Mouse (Mus musculus) neural tube, embryonic 11.5 days (tissue): ENCODE data around the gene Ndufb8. TPM values are rescaled to one million over a fixed set of nuclear protein-coding genes. Genes with fewer than 3 reads are reported as not detected.

ENCODE experiments used
- ATAC-seq: fragments of 200-750 bp; cut with Nextera tagmentation; 2 replicates; pipeline ENCODE4 v1.8.0; 2017; ENCODE audit warnings: moderate number of reproducible peaks, mild to moderate bottlenecking, moderate TSS enrichment, moderate library complexity; ENCODE audit not compliant: insufficient read depth, low FRiP score, low TSS enrichment
- DNase-seq: peaks from one replicate; pipeline ENCODE4 v3.0.0-alpha.2; 2015; ENCODE audit warnings: low spot score
- H3K27ac ChIP-seq: fragments of 300-500 bp; sonication (generic); 2 replicates; pipeline ENCODE4 v1.5.1; 2014; ENCODE audit warnings: low read depth, mild to moderate bottlenecking, low read length
- H3K27me3 ChIP-seq: fragments of 300-500 bp; sonication (generic); 2 replicates; pipeline ENCODE4 v1.6.1; 2014; ENCODE audit warnings: mild to moderate bottlenecking, low read length, mixed read lengths; ENCODE audit not compliant: control insufficient read depth, insufficient read depth
- H3K36me3 ChIP-seq: fragments of 300-500 bp; sonication (generic); 2 replicates; pipeline ENCODE4 v1.6.1; 2014; ENCODE audit warnings: mild to moderate bottlenecking, low read length, moderate library complexity, mixed read lengths; ENCODE audit not compliant: control insufficient read depth, insufficient read depth
- H3K4me1 ChIP-seq: fragments of 300-500 bp; sonication (generic); 2 replicates; pipeline ENCODE4 v1.6.1; 2014; ENCODE audit warnings: low read length, mixed read lengths; ENCODE audit not compliant: control insufficient read depth, insufficient read depth
- H3K4me2 ChIP-seq: fragments of 300-500 bp; sonication (generic); 2 replicates; pipeline ENCODE4 v1.6.1; 2014; ENCODE audit warnings: low read depth, mild to moderate bottlenecking, moderate library complexity
- H3K4me3 ChIP-seq: fragments of 300-500 bp; sonication (generic); 2 replicates; pipeline ENCODE4 v1.5.1; 2014; ENCODE audit warnings: low read depth, low read length
- H3K9ac ChIP-seq: fragments of 300-500 bp; sonication (generic); 2 replicates; pipeline ENCODE4 v1.6.1; 2014; ENCODE audit warnings: mild to moderate bottlenecking, low read length
- H3K9me3 ChIP-seq: fragments of 300-500 bp; sonication (generic); 2 replicates; pipeline ENCODE4 v1.6.1; 2016; ENCODE audit warnings: low read length; ENCODE audit not compliant: control insufficient read depth
- WGBS: fragments of 180-500 bp; shearing (Covaris S2); extraction: QIAGEN DNeasy Blood & Tissue Kit; methylation state at CpG from one replicate; pipeline ENCODE4 v1.1.7; 2014; 5-methylcytosine and 5-hydroxymethylcytosine counted together
- polyA plus RNA-seq: library from polyadenylated mRNA; unstranded; fragments of >200 nt; fragmentation: Nextera tagmentation; extraction: Ambion mirVana; gene quantifications from 2 replicates; pipeline ENCODE4 v1.2.1, GENCODE M21; 2014

Gene Ndufb8
- polyA plus RNA-seq, result 525 and 556 TPM in 2 replicates

DNA sequence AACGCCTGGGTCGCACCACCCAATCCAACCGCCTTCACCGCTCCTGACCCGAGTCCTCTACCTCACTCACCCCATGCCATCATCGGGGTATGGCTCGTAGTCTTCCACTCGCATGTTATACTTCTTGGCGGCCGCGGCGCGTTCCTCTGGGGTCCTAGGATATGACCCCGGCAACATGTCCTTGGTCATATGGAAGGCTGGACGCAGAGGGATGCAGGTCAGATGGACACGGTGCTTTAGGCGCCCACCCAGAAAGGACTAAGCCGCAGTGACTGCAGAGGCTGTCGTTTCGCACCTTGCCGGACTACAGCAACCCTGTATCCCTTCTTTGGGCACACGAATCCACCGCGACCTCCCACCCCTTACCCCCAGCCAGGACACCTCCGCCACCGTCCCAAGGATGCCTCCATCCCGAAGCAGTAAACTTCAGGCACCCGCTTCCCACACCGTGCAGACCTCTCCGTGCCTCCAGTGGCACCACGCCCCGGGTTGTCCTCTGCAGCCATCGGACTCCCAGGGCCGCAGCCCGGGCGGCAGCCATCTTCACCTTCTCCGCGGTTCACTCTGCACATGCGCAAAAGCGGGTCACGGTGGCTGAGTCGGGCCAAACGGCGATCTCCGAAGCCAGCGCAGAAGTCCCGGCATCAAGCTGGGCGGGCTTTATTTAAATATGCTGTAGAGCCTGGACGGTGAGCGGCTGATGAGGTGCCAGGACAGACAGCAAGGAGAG lies at the start of gene Ndufb8:
TSS of gene Ndufb8 (minus strand) at position 580 of the 730 bp plus-strand sequence.
- WGBS, result under 1% methylated on average over 50 of the region's 50 CpGs

DNA sequence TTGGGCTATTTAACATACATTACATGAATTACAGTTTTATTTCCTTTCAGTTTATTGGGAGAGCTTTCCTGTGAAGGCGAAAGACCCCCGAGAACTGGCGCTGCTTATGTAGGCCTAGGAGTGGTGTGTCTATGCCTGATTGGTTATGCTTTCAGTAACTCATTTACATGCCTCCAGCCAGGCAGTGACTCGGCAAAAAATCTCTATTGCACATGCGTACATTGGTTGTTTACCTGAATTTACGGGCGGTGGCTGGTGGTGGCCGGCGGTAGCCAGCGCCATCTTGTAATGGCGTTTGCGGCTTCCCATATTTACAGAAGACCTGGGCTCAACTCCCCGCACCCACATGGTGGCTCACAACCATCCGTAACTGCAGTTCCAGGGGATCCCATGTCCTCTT lies 38.9 kb upstream of the Ndufb8 start:
- no peak overlapping the region for H3K4me3 ChIP-seq
- no peak for ATAC-seq
- 96% methylated on average over 14 of the region's 14 CpGs for WGBS

More for the DNA sequence above, at the start of gene Ndufb8:
- Histone ChIP-seq H3K9ac (peak within 1 kb of the TSS; percentile 89), H3K9me3 (no peaks in the 10 kb centered on the region), H3K27me3 (no peaks in the 10 kb centered on the region), H3K4me1 (peaks cover 4% of the 10 kb centered on the region; the same call in 1 of the 2 replicates), H3K4me2 (peak within 1 kb of the TSS; percentile 80), H3K27ac (peak within 1 kb of the TSS; percentile 17; the same call in 1 of the 2 replicates), H3K4me3 (peak within 1 kb of the TSS; percentile 87), H3K36me3 (peaks cover 8% of the 10 kb centered on the region; the same call in 1 of the 2 replicates)
- DNase-seq, result peak; percentile 95
- peak; percentile 83 for ATAC-seq

DNA sequence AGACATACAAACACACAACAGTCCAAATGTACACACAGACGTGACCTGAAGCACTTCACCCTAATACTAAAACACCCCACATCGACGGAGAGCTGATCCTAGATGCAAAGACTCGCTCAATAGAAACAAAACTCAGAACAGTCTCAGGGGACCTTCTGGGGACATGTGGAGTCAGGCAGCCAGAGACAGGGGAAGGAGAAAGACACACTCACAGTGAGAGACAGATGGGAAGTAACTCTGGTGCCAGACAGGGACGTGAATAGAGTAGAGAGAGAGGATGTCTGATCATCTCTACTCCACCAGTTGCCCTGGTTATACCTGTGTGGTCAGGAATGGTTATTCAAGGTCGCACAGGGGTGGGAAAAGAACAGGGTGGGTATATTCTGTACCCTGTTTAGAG lies 36.4 kb upstream of the Ndufb8 start:
- ATAC-seq, result no peak

More for the DNA sequence above, 38.9 kb upstream of the Ndufb8 start:
- no peaks in the 10 kb centered on the region for H3K36me3 ChIP-seq
- H3K9me3 ChIP-seq, result no peaks in the 10 kb centered on the region
- H3K27ac ChIP-seq, result no peak overlapping the region
- no peak overlapping the region for H3K4me2 ChIP-seq
- no peak overlapping the region for H3K9ac ChIP-seq
- no peaks in the 10 kb centered on the region for H3K4me1 ChIP-seq
- no peak for DNase-seq
- no peaks in the 10 kb centered on the region for H3K27me3 ChIP-seq

DNA sequence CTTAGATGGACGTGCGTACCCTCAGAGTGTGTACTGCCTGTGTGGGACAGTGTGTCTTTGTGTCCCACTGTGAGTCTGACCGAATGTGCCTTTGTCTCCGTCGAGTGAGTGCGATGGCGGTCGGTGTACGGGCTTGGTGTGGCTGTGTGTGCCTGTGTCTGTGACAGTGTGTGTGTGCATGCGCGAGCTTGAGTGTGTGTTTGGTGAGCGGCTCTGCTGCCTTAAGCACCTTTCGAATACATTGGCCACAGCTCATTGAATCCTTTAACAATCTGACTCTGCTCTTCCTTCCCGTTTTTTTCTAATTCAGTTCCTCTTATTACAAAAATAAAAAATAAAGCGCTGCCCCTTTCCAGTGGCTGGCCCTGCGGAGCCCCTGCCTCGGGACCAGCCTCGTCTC lies 35.8 kb upstream of the Ndufb8 start:
- H3K4me2 ChIP-seq, result no peak overlapping the region
- H3K36me3 ChIP-seq, result no peaks in the 10 kb centered on the region
- no peaks in the 10 kb centered on the region for H3K4me1 ChIP-seq
- no peak overlapping the region for H3K9ac ChIP-seq
- 83% methylated on average over 18 of the region's 18 CpGs for WGBS
- no peaks in the 10 kb centered on the region for H3K27me3 ChIP-seq
- H3K27ac ChIP-seq, result no peak overlapping the region
- ATAC-seq (no peak), DNase-seq (no peak)
- H3K9me3 ChIP-seq, result no peaks in the 10 kb centered on the region
- H3K4me3 ChIP-seq, result no peak overlapping the region

More for the DNA sequence above, 36.4 kb upstream of the Ndufb8 start:
- no peaks in the 10 kb centered on the region for H3K36me3 ChIP-seq
- H3K4me1 ChIP-seq, result no peaks in the 10 kb centered on the region
- no peak overlapping the region for H3K9ac ChIP-seq
- no peak for DNase-seq
- H3K27me3 ChIP-seq, result no peaks in the 10 kb centered on the region
- no peaks in the 10 kb centered on the region for H3K9me3 ChIP-seq
- 84% methylated on average over 6 of the region's 6 CpGs for WGBS
- H3K27ac ChIP-seq, result no peak overlapping the region
- H3K4me2 ChIP-seq, result no peak overlapping the region
- H3K4me3 ChIP-seq, result no peak overlapping the region

- Histone ChIP-seq H3K4me2 (no peak overlapping the region), H3K36me3 (no peaks in the 10 kb centered on the region), H3K27me3 (no peaks in the 10 kb centered on the region), H3K9ac (no peak overlapping the region), H3K4me3 (no peak overlapping the region), H3K27ac (no peak overlapping the region), H3K9me3 (no peaks in the 10 kb centered on the region), H3K4me1 (no peaks in the 10 kb centered on the region)
- ATAC-seq, result no peak
- 55% methylated on average over 7 of the region's 7 CpGs for WGBS
- no peak for DNase-seq
Observed at GRCm38 (mm10) chr19:44589591-44590223, 34.5 kb upstream of the Ndufb8 start.

DNA sequence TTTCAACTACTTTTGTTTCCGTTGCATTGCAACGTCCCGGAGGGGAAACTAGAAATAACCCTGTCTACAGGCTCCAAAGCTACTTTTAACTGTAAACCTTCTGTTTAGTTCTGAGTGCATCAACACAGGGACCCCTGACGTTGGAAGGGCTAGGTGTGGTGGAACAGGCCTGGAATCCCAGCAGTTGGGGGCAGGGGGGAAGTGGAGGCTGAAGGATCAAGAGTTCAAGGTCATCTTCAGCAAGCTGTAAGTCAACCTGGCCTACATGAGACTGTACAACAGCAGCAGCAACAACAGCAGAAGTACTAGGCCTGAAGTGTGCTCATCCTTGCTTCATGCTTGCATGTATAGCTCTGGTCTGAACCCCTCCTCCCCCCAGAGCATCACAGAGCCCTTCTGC lies 32.8 kb upstream of the Ndufb8 start:
- no peak for ATAC-seq
- no peak for DNase-seq
- Histone ChIP-seq H3K27me3 (no peaks in the 10 kb centered on the region), H3K36me3 (no peaks in the 10 kb centered on the region), H3K4me3 (no peak overlapping the region), H3K4me2 (no peak overlapping the region), H3K9me3 (no peaks in the 10 kb centered on the region), H3K9ac (no peak overlapping the region), H3K4me1 (no peaks in the 10 kb centered on the region), H3K27ac (no peak overlapping the region)
- WGBS, result 32% methylated on average over 4 of the region's 4 CpGs

DNA sequence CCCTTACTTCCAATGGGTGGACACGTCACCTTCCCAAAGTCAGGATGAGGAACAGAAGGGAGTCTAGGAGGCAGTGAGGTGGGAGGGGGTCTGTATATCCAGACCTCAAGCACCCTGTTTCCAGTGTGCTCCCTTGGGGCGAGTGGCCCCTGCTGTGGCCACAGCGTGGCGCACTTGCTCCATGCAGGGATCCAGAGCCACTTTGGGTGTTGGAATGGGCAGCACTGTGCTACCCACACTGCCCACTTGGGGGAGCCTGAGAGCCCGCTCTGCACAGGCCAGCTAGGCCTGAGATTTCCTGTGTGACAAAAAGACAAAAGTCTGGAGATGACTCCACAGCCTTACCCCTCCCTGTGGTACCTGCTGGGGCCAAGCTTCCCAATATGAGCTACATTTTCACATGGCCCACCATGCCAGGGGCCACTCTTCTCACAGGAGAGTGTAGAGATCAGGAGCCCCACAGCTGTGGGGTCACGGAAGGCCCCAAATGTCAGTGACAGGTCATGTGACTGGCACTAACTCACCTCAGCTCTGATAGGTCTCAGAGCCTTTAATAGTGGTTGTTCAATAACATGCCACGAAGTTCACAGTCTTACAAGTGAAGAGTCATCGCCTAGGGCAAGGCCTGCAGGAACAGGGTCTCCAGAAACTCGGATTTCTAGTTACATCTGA lies 27.5 kb upstream of the Ndufb8 start:
- Histone ChIP-seq H3K27me3 (no peaks in the 10 kb centered on the region), H3K4me3 (no peak overlapping the region), H3K4me2 (no peak overlapping the region), H3K9ac (no peak overlapping the region), H3K4me1 (no peaks in the 10 kb centered on the region), H3K9me3 (no peaks in the 10 kb centered on the region), H3K36me3 (no peaks in the 10 kb centered on the region), H3K27ac (no peak overlapping the region)
- DNase-seq (peak; percentile 93), ATAC-seq (peak; percentile 80)
- WGBS, result 33% methylated on average over 9 of the region's 9 CpGs

GRCm38 (mm10) chr19:44582103-44582502 lies 26.9 kb upstream of the Ndufb8 start:
- Histone ChIP-seq H3K36me3 (no peaks in the 10 kb centered on the region), H3K4me1 (no peaks in the 10 kb centered on the region), H3K27ac (no peak overlapping the region), H3K4me2 (no peak overlapping the region), H3K9ac (no peak overlapping the region), H3K4me3 (no peak overlapping the region), H3K27me3 (no peaks in the 10 kb centered on the region), H3K9me3 (no peaks in the 10 kb centered on the region)
- ATAC-seq (peak; percentile 36), DNase-seq (no peak)
- 83% methylated on average over 10 of the region's 10 CpGs for WGBS
